Mouse (Mus musculus) neural tube, embryonic 15.5 days (tissue): ENCODE measurements around the gene Olfr765. TPM values are rescaled to one million over a fixed set of nuclear protein-coding genes. Genes with fewer than 3 reads are reported as not detected.
"Not testable (repeated sequence)": the region's sequence is repeated elsewhere in the genome, so short reads cannot be mapped to it uniquely, and the experiment has no call there.

Source experiments
- ATAC-seq: fragments of 200-750 bp; cut with Nextera tagmentation; 2 replicates; pipeline ENCODE4 v1.8.0; 2017; ENCODE audit warnings: mild to moderate bottlenecking, moderate TSS enrichment, moderate library complexity; ENCODE audit not compliant: low FRiP score
- H3K27ac ChIP-seq: fragments of 300-500 bp; sonication (generic); replicated peaks from 2 replicates; pipeline ENCODE4 v1.5.1; 2015; ENCODE audit warnings: mild to moderate bottlenecking, inconsistent platforms
- H3K27me3 ChIP-seq: fragments of 300-500 bp; sonication (generic); replicated peaks from 2 replicates; pipeline ENCODE4 v1.6.1; 2015; ENCODE audit warnings: inconsistent platforms
- H3K36me3 ChIP-seq: fragments of 300-500 bp; sonication (generic); 2 replicates; pipeline ENCODE4 v1.6.1; 2015; ENCODE audit warnings: inconsistent platforms
- H3K4me1 ChIP-seq: fragments of 300-500 bp; sonication (generic); 2 replicates; pipeline ENCODE4 v1.6.1; 2015; ENCODE audit warnings: inconsistent platforms
- H3K4me2 ChIP-seq: fragments of 300-500 bp; sonication (generic); 2 replicates; pipeline ENCODE4 v1.6.1; 2015; ENCODE audit warnings: inconsistent platforms, mild to moderate bottlenecking, moderate library complexity
- H3K4me3 ChIP-seq: fragments of 300-500 bp; sonication (generic); replicated peaks from 2 replicates; pipeline ENCODE4 v1.5.1; 2015; ENCODE audit warnings: mild to moderate bottlenecking, inconsistent platforms
- H3K9ac ChIP-seq: fragments of 300-500 bp; sonication (generic); replicated peaks from 2 replicates; pipeline ENCODE4 v1.6.1; 2015; ENCODE audit warnings: mild to moderate bottlenecking, inconsistent platforms
- H3K9me3 ChIP-seq: fragments of 300-500 bp; sonication (generic); replicated peaks from 2 replicates; pipeline ENCODE4 v1.6.1; 2016; ENCODE audit warnings: inconsistent platforms
- WGBS: fragments of 180-500 bp; shearing (Covaris S2); methylation state at CpG from one replicate; pipeline ENCODE4 v1.1.7; 2015; ENCODE audit warnings: mixed read lengths; 5-methylcytosine and 5-hydroxymethylcytosine counted together
- polyA plus RNA-seq: library from polyadenylated mRNA; unstranded; fragments of >200 nt; fragmentation: Nextera tagmentation; extraction: Ambion mirVana; gene quantifications from 2 replicates; pipeline ENCODE4 v1.2.1, GENCODE M21; 2015

Olfr765 gene
- polyA plus RNA-seq: not detected in 2 replicates

DNA sequence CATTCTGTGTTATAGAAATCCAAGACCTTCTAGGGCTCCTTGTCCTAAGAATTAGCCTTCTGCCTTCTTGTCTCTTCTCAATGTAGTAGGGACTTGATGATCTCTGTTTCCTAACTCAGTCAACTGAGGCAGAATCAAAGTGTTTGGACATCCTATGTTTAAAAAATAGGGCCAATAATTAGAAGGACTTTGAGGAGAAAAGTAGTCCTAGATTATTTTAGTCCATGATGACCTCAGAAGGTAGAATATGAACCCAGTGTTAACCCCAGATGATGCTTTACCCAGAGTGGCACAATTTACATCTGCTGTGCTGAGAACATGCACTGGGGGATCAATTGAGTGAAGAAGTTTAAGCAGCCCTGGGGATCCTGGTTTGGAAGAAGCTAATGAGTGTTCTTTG, at the start of gene Olfr765:
Gene Olfr765, minus strand, starts transcription at position 101 of the 400 bp plus-strand sequence.
- not testable (repeated sequence) for H3K4me1 ChIP-seq, H3K27me3 ChIP-seq, H3K4me3 ChIP-seq, H3K36me3 ChIP-seq, H3K9ac ChIP-seq, H3K4me2 ChIP-seq, H3K27ac ChIP-seq, ATAC-seq, H3K9me3 ChIP-seq

DNA sequence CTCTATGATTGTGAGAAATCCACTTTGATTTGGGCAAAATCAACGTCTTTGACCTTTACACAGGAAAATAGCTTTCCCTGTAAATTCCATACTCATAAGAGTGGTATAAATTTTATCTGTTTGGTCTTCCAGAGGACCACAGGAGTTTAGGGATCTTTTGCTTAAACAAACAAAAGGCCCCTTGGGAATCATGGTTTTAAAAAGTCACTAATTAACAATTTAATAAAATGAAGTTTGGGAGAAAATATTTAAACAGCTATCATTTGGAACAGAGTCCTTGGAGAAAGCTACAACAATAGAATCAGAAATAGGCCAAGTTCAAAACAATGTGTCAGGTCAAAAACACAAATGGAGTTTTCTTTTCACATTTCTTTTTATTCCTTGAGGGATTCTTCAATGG, 49.5 kb upstream of the Olfr765 start, which contains the start of gene Olfr768:
Gene Olfr768, minus strand, starts transcription at position 101 of the 400 bp plus-strand sequence.
- Histone ChIP-seq H3K9ac (no peak within 1 kb of the TSS), H3K27me3 (no peaks in the 10 kb centered on the region), H3K36me3 (no peaks in the 10 kb centered on the region), H3K4me3 (no peak within 1 kb of the TSS), H3K4me2 (no peak within 1 kb of the TSS), H3K9me3 (no peaks in the 10 kb centered on the region), H3K4me1 (no peaks in the 10 kb centered on the region), H3K27ac (no peak within 1 kb of the TSS)
- no peak for ATAC-seq
- 87% methylated on average over 1 of the region's 1 CpGs for WGBS

DNA sequence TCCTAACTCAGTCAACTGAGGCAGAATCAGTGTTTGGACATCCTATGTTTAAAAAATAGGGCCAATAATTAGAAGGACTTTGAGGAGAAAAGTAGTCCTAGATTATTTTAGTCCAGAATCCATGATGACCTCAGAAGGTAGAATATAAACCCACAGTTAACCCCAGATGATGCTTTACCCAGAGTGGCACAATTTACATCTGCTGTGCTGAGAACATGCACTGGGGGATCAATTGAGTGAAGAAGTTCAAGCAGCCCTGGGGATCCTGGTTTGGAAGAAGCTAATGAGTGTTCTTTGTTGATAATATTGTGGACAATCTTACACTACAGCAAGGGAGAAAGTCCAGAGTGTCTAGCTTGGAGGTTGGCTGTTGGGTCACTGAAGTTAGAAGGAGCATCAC, 33.0 kb upstream of the Olfr765 start, which contains the start of gene Olfr767:
Gene Olfr767, minus strand, starts transcription at position 101 of the 400 bp plus-strand sequence.
- not testable (repeated sequence) for H3K27me3 ChIP-seq, H3K4me2 ChIP-seq, H3K9me3 ChIP-seq, H3K4me3 ChIP-seq, H3K36me3 ChIP-seq, H3K4me1 ChIP-seq, H3K9ac ChIP-seq, H3K27ac ChIP-seq, ATAC-seq

DNA sequence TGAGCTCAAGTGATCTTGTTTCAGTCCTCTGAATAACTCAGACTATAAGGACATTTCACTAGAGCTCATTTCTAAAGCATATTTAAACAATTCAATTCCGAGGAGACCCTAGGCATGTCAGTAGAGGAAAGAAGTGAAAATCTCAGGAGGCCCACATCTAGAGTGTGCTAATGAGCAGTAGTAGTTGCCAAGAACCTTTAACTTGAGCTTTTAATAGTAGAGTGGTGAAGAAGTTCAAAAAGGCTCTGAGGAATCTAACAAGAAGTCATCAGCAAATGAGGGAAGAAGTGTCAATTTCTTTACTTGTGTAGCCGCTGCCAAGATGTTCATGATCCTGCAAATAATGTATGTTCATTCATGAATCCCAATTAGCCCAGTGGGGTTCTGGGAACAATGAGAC, 19.1 kb upstream of the Olfr765 start, which contains the start of gene Olfr766-ps1:
Gene Olfr766-ps1, minus strand, starts transcription at position 101 of the 400 bp plus-strand sequence.
- H3K9ac ChIP-seq: no peak within 1 kb of the TSS
- H3K9me3 ChIP-seq: no peaks in the 10 kb centered on the region
- 87% methylated on average over 2 of the region's 2 CpGs for WGBS
- H3K27me3 ChIP-seq: no peaks in the 10 kb centered on the region
- H3K4me2 ChIP-seq: no peak within 1 kb of the TSS
- H3K4me1 ChIP-seq: no peaks in the 10 kb centered on the region
- no peak within 1 kb of the TSS for H3K4me3 ChIP-seq
- no peak within 1 kb of the TSS for H3K27ac ChIP-seq
- H3K36me3 ChIP-seq: no peaks in the 10 kb centered on the region
- ATAC-seq: no peak

DNA sequence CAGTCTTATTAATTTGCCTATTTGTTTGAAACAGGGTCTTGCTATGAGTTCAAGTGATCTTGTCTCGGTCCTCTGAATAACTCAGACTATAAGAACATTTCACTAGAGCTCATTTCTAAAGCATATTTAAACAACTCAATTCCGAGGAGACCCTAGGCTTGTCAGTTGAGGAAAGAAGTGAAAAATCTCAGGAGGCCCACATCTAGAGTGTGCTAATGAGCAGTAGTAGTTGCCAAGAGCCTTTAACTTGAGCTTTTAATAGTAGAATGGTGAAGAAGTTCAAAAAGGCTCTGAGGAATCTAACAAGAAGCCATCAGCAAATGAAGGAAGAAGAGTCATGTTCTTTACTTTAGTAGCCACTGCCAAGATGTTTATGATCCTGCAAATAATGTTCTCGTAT, 10.0 kb downstream of the Olfr765 start, which contains the start of gene Olfr764-ps1:
Gene Olfr764-ps1, minus strand, starts transcription at position 101 of the 400 bp plus-strand sequence.
- Histone ChIP-seq H3K9me3 (no peaks in the 10 kb centered on the region), H3K4me3 (no peak within 1 kb of the TSS), H3K27me3 (no peaks in the 10 kb centered on the region), H3K36me3 (no peaks in the 10 kb centered on the region), H3K4me1 (no peaks in the 10 kb centered on the region), H3K27ac (no peak within 1 kb of the TSS), H3K9ac (no peak within 1 kb of the TSS), H3K4me2 (no peak within 1 kb of the TSS)
- 83% methylated on average over 3 of the region's 3 CpGs for WGBS
- no peak for ATAC-seq

DNA sequence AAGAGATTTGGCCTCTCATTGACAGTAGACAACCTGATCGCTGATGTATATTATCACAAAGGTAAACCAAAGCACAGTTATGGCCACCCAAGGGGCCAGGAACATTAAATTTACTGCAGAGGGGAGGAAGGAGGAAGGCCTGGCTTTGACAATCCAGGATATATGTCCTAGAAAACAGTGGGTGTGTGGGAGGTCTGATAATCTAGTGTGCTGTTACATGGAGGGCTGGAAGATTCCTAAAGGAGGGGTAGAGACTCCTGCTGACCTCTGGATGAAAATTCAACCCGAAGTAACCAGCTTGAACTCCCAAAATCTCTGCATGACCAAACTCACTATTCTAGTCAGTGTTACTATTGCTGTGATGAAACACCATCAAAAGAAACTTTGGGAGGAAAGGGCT, 21.5 kb downstream of the Olfr765 start:
- H3K9ac ChIP-seq: no peak overlapping the region
- H3K9me3 ChIP-seq: no peaks in the 10 kb centered on the region
- H3K27me3 ChIP-seq: no peaks in the 10 kb centered on the region
- no peak overlapping the region for H3K4me2 ChIP-seq
- ATAC-seq: no peak
- H3K36me3 ChIP-seq: no peaks in the 10 kb centered on the region
- 86% methylated on average over 2 of the region's 2 CpGs for WGBS
- H3K4me1 ChIP-seq: no peaks in the 10 kb centered on the region
- H3K27ac ChIP-seq: no peak overlapping the region
- no peak overlapping the region for H3K4me3 ChIP-seq

DNA sequence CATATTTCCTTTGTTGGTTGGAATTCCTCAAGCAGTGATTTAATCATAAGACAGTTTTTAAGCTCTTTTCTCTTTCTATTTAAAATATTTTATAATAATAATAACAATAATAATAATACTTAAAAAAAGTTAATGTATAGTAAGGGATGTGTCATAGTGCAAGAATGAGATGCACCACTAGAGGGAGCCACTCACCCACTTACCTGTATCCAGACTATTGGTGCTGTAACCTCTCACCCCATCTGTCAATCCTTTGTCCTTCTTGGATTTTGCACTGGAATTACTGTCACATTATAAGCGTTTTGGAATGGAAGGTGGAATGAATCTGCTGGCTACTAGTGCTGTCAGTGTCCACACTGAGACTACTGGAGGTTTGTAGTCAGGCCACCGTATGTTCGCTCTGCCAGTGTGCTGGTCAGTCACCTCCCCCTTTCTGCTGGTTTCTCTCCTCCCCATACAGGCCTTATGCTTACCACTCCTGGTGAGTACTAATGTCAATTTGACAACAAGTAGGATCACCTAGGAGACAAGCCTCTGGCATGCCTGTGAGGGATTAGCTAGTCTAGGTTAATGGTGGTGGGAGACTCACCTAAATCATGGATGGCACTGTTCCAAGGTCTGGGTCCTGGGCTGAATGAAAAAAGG, 23.7 kb downstream of the Olfr765 start:
- WGBS: 60% methylated on average over 3 of the region's 3 CpGs
- Histone ChIP-seq H3K9me3 (no peaks in the 10 kb centered on the region), H3K27ac (no peak overlapping the region), H3K9ac (no peak overlapping the region), H3K27me3 (no peaks in the 10 kb centered on the region), H3K4me2 (no peak overlapping the region), H3K4me1 (no peaks in the 10 kb centered on the region), H3K36me3 (no peaks in the 10 kb centered on the region), H3K4me3 (no peak overlapping the region)
- ATAC-seq: peak; percentile 82

DNA sequence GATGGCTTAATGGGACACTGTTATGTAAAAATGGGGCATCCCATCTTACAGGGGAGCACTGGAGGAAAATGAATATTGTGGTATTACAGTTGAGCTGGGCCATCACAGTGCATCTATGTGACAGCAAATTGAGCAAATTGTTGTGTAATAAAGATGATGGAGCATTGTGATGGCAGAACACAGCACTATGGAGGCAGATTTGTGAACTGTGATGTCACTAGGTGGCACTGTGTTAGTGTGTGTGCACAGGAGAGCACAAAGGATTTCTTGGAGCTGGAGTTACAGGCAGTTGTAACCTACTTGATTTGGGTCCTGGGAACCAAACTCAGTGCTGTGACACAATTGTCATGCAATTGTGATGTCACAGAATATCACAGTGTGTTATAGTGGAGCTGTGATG, 26.5 kb downstream of the Olfr765 start:
- no peaks in the 10 kb centered on the region for H3K36me3 ChIP-seq
- no peak for ATAC-seq
- no peaks in the 10 kb centered on the region for H3K27me3 ChIP-seq
- H3K9me3 ChIP-seq: no peaks in the 10 kb centered on the region
- no peaks in the 10 kb centered on the region for H3K4me1 ChIP-seq
- no peak overlapping the region for H3K27ac ChIP-seq
- no peak overlapping the region for H3K9ac ChIP-seq
- no peak overlapping the region for H3K4me3 ChIP-seq
- H3K4me2 ChIP-seq: no peak overlapping the region

DNA sequence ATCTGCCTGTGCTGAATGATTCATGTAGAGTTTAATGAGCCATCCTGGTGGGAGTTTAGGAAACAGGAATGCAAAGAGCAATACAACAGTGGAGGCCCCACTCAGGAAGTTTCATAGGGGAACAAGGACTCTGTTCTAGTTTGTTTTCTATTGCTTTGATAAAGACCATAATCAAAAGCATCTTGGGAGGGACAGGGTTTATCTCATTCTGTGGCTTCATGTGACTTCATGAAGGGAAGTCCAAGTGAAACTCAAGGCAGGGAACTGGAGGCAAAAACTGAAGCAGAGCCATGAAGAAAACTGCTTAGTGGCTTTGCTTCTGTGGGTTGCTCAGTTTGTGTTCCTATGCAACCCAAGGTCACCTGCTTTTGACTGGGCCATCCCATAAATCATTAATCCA, 35.3 kb downstream of the Olfr765 start:
- Histone ChIP-seq H3K27ac (no peak overlapping the region), H3K9ac (no peak overlapping the region), H3K9me3 (no peaks in the 10 kb centered on the region), H3K27me3 (no peaks in the 10 kb centered on the region), H3K36me3 (no peaks in the 10 kb centered on the region), H3K4me3 (no peak overlapping the region), H3K4me1 (no peaks in the 10 kb centered on the region), H3K4me2 (no peak overlapping the region)
- no peak for ATAC-seq

DNA sequence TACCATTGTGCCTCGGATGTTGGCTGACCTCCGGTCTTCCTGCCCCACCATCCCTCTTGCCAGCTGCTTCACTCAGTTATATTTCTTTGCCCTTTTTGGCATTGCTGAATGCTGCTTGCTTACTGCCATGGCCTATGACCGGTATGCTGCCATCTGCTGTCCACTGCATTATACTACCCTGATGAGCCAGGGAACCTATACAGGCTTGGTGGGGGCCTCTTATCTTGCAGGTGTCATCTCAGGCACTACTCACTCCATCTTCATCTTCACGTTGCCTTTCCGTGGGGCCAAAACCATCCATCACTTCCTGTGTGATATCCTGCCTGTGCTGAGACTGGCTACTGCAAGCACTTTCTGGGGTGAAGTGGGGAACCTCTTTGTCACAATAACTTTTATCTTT, 38.3 kb downstream of the Olfr765 start:
- not testable (repeated sequence) for H3K27ac ChIP-seq, H3K4me1 ChIP-seq, H3K9ac ChIP-seq, H3K36me3 ChIP-seq, H3K9me3 ChIP-seq, H3K4me3 ChIP-seq, ATAC-seq, H3K4me2 ChIP-seq, H3K27me3 ChIP-seq
- 63% methylated on average over 2 of the region's 5 CpGs for WGBS

DNA sequence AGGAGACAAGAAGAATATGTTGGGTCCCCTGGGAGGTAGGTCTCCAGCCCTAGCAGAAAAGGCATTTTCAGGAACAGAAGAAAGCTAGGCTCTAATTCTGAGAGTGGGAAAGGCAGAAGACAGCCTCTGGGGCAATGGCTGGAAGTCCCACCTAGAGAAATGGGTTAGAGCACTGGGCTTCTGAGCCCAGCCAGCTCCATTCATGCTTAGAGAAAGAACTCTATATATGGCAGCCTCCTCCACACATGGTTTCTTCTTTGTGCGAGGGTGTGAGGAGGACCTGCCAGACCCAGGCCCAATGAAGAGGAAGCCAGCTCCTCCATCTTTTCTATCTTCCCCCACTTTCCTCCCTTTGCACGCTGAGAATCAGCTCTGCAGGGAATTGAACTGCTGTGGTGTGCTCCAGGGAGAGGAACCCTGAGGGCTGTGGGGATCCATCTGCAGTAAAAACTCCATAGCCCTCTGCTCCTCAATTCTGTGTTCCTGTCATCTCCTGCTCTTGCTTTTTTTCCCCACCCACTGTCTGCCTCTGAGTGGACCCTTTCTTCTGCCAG, 39.4 kb downstream of the Olfr765 start, which contains the start of gene Olfr763:
Gene Olfr763, plus strand, starts transcription at position 504 of the 554 bp plus-strand sequence.
- Histone ChIP-seq H3K9me3 (no peaks in the 10 kb centered on the region), H3K27me3 (no peaks in the 10 kb centered on the region), H3K4me3 (no peak within 1 kb of the TSS), H3K4me1 (no peaks in the 10 kb centered on the region), H3K36me3 (no peaks in the 10 kb centered on the region), H3K27ac (no peak within 1 kb of the TSS), H3K9ac (no peak within 1 kb of the TSS), H3K4me2 (no peak within 1 kb of the TSS)
- no peak for ATAC-seq
- 65% methylated on average over 2 of the region's 2 CpGs for WGBS

DNA sequence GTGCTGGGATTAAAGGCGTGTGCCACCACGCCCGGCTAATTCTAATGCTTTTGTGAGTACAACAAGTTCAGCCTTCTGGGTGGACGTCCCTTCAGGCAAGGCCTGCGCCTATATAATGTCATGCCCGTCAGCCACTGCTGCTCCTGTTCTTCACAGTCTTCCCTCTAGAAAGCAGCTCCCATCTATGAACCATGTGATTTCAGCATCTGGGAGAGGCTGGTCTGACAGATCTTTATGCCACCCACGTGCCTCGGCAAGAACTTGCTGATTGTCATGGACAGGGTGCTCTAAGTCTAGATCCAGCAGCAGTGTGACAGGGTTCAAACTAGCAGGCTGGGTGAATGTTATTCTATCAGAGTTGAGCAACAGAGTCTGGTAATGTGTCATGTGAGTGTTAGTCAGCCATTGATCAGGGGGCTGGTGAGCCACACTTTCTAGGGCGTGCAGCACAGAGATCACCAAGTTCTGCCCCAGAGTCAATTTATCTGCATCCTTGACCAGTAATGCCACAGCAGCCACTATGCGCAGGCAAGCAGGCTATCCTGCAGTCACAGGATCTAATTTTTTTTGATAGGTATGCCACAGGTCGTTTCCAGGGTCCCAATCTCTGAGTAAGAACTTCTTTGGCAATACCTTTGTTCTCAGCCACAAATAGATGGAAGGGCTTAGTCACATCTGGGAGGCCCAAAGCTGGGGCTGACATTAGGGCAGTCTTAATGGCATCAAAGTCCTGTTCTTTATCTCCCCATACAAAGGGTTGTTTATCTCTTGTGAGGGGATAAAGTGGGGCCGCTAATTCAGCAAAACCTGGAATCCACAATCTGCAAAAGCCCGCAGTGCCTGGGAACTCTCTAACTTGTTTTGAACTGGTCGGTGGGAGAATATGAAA, 45.5 kb downstream of the Olfr765 start:
- no peaks in the 10 kb centered on the region for H3K27me3 ChIP-seq
- no peak overlapping the region for H3K9ac ChIP-seq
- H3K4me3 ChIP-seq: no peak overlapping the region
- no peak for ATAC-seq
- no peaks in the 10 kb centered on the region for H3K36me3 ChIP-seq
- no peaks in the 10 kb centered on the region for H3K9me3 ChIP-seq
- 85% methylated on average over 14 of the region's 14 CpGs for WGBS
- H3K27ac ChIP-seq: no peak overlapping the region
- H3K4me1 ChIP-seq: no peaks in the 10 kb centered on the region
- no peak overlapping the region for H3K4me2 ChIP-seq
